Comparison of ENCODE assay signal across 11 mouse cellular contexts in the genomic region with DNA sequence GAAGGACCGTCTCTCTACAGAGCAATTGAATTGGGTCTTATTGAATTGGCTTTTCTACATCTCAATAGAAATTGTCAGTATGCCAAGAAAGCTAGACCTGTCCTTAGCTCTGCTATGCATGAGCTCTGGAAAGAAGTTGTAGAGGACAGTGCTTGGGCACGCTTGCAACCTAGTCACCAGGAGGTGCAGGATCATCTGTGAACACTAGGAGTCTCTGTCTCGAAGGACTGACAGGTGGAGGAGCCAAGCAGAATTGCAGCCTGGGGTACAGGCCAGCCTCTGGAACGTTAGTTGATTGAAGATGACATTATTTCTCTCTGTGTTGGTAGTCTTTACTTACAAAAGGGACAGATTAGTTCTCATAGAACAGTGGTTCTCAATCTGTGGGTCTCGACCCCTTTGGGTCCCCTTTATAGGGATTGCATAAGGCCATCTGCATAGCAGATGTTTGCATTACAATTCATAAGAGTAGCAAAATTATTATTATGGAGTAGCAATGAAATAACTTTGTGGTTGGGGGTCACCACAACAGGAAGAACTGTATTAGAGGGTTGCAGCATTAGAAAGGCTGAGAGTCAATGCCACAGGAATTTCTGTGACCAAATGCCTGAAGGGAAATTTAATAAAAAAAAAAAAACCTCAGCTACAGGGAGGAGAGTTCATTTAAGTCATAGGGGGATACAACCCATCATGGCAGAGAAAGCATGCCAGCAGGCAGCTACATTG.
A peak's percentile ranks its signal among the peaks of the same experiment; 100 is the strongest.
DNase-seq lines count a peak whose midpoint lies in the region; ATAC-seq and TF ChIP-seq lines count a peak whose summit lies in the region.
"Had no signal": no experiment of that assay in that cellular context is flagged by ENCODE, and none has a peak within 500 bp of the region (broad histone marks: within the 10 kb centered on the region; RNA-seq: fewer than 3 reads in every experiment).

No protein-coding gene starts in this region.

- peaks cover 12% of the 10 kb centered on the region for H3K36me3 ChIP-seq in forebrain, postnatal 0 days (ENCODE audit: insufficient read depth)
- no peaks in the 10 kb centered on the region for H3K36me3 ChIP-seq in forebrain, embryonic 10.5 days (replicated peaks)
- H3K36me3 ChIP-seq in liver, postnatal 0 days (replicated peaks; ENCODE audit: insufficient read depth, low read length): no peaks in the 10 kb centered on the region
- H3K36me3 ChIP-seq in midbrain, embryonic 14.5 days (ENCODE audit: control insufficient read depth, insufficient read depth, low read length): peaks cover 14% of the 10 kb centered on the region
- H3K36me3 ChIP-seq: limb, embryonic 13.5 days had no signal

- no peaks in the 10 kb centered on the region for H3K27me3 ChIP-seq in forebrain, postnatal 0 days (ENCODE audit: insufficient read depth, low read length)
- H3K27me3 ChIP-seq in forebrain, embryonic 10.5 days (ENCODE audit: poor library complexity, severe bottlenecking): no peaks in the 10 kb centered on the region
- H3K27me3 ChIP-seq in liver, postnatal 0 days (ENCODE audit: insufficient read depth, low read length): no peaks in the 10 kb centered on the region
- no peaks in the 10 kb centered on the region for H3K27me3 ChIP-seq in midbrain, embryonic 14.5 days (ENCODE audit: control insufficient read depth, insufficient read depth, low read length)
- H3K27me3 ChIP-seq: hindbrain, embryonic 13.5 days; limb, embryonic 13.5 days had no signal

- 53% methylated on average over 5 of the region's 5 CpGs for WGBS in forebrain, postnatal 0 days
- 67% methylated on average over 5 of the region's 5 CpGs for WGBS in forebrain, embryonic 10.5 days
- 58% methylated on average over 5 of the region's 5 CpGs for WGBS in liver, postnatal 0 days (ENCODE audit: insufficient replicate concordance)
- WGBS in midbrain, embryonic 14.5 days: 67% methylated on average over 5 of the region's 5 CpGs

- no peaks in the 10 kb centered on the region for H3K9me3 ChIP-seq in forebrain, postnatal 0 days (ENCODE audit: low read length)
- H3K9me3 ChIP-seq in forebrain, embryonic 10.5 days: no peaks in the 10 kb centered on the region
- no peaks in the 10 kb centered on the region for H3K9me3 ChIP-seq in liver, postnatal 0 days (ENCODE audit: low read length)
- H3K9me3 ChIP-seq in midbrain, embryonic 14.5 days (ENCODE audit: control insufficient read depth, low read length): no peaks in the 10 kb centered on the region
- H3K9me3 ChIP-seq: hindbrain, embryonic 13.5 days; limb, embryonic 13.5 days had no signal

- TF ChIP-seq CTCF in forebrain, postnatal 0 days (IDR thresholded peaks at IDR 0.05; ENCODE audit: low read depth): peak; percentile 32
- TF ChIP-seq CTCF in liver, postnatal 0 days (IDR thresholded peaks at IDR 0.05; ENCODE audit: low read depth): peak; percentile 29

- ATAC-seq in forebrain, postnatal 0 days: no peak
- no peak for ATAC-seq in liver, postnatal 0 days
- peak; percentile 73 for ATAC-seq in megakaryocyte-erythroid progenitor cell, adult 5-6 weeks (replicated peaks; ENCODE audit: low FRiP score, low TSS enrichment, poor library complexity, severe bottlenecking)
- ATAC-seq in midbrain, embryonic 14.5 days (ENCODE audit: low FRiP score, low TSS enrichment): no peak

- no peak overlapping the region for H3K9ac ChIP-seq in forebrain, postnatal 0 days
- H3K9ac ChIP-seq in liver, postnatal 0 days (replicated peaks): no peak overlapping the region
- no peak overlapping the region for H3K9ac ChIP-seq in midbrain, embryonic 14.5 days (replicated peaks; ENCODE audit: low read length)
- H3K9ac ChIP-seq: hindbrain, embryonic 13.5 days; limb, embryonic 13.5 days had no signal

- H3K4me3 ChIP-seq in forebrain, postnatal 0 days (ENCODE audit: low read depth, low read length): no peak overlapping the region
- H3K4me3 ChIP-seq in forebrain, embryonic 10.5 days: no peak overlapping the region
- H3K4me3 ChIP-seq in liver, postnatal 0 days (ENCODE audit: low read depth, low read length): no peak overlapping the region
- no peak overlapping the region for H3K4me3 ChIP-seq in midbrain, embryonic 14.5 days (replicated peaks; ENCODE audit: low read depth, low read length)
- H3K4me3 ChIP-seq: hindbrain, embryonic 13.5 days; limb, embryonic 13.5 days had no signal

- no peak overlapping the region for H3K27ac ChIP-seq in forebrain, postnatal 0 days (ENCODE audit: low read depth, low read length)
- no peak overlapping the region for H3K27ac ChIP-seq in forebrain, embryonic 10.5 days
- no peak overlapping the region for H3K27ac ChIP-seq in liver, postnatal 0 days (ENCODE audit: low read depth)
- no peak overlapping the region for H3K27ac ChIP-seq in midbrain, embryonic 14.5 days (replicated peaks; ENCODE audit: low read depth, low read length)
- H3K27ac ChIP-seq: hindbrain, embryonic 13.5 days; limb, embryonic 13.5 days had no signal

- H3K4me2 ChIP-seq in forebrain, postnatal 0 days (ENCODE audit: low read depth): no peak overlapping the region
- no peak overlapping the region for H3K4me2 ChIP-seq in liver, postnatal 0 days (ENCODE audit: low read depth, low read length)
- no peak overlapping the region for H3K4me2 ChIP-seq in midbrain, embryonic 14.5 days (ENCODE audit: low read length)
- H3K4me2 ChIP-seq: hindbrain, embryonic 13.5 days; limb, embryonic 13.5 days had no signal

- no peak for TF ChIP-seq EP300 in liver, postnatal 0 days (IDR thresholded peaks at IDR 0.05; ENCODE audit: low read depth)

- DNase-seq in forebrain, postnatal 0 days: no peak
- DNase-seq in forebrain, embryonic 10.5 days (ENCODE audit: extremely low spot score, low spot score): no peak
- DNase-seq in liver, postnatal 0 days: no peak
- no peak for DNase-seq in liver
- peak; percentile 64 for DNase-seq in Muller cell, postnatal 12 days (ENCODE audit: inconsistent ontology term)
- DNase-seq in yolk sac, embryonic 10.5 days (ENCODE audit: low spot score): no peak
- no peak for DNase-seq in midbrain, embryonic 14.5 days
- DNase-seq: gastrocnemius, postnatal 25 days had no signal

- H3K4me1 ChIP-seq in forebrain, postnatal 0 days (ENCODE audit: insufficient read depth): no peaks in the 10 kb centered on the region
- H3K4me1 ChIP-seq in forebrain, embryonic 10.5 days: no peaks in the 10 kb centered on the region
- H3K4me1 ChIP-seq in liver, postnatal 0 days (ENCODE audit: insufficient read depth): 0 out of 2 replicates have a peak, but pooled peaks cover 3% of the 10 kb centered on the region
- H3K4me1 ChIP-seq in midbrain, embryonic 14.5 days (ENCODE audit: control insufficient read depth, insufficient read depth, low read length): no peaks in the 10 kb centered on the region
- H3K4me1 ChIP-seq: hindbrain, embryonic 13.5 days had no signal
